Mouse (Mus musculus) midbrain, embryonic 12.5 days (tissue): ENCODE data around the gene Tac4. TPM values are rescaled to one million over a fixed set of nuclear protein-coding genes. Genes with fewer than 3 reads are reported as not detected.

Experiments
- ATAC-seq: fragments of 200-750 bp; cut with Nextera tagmentation; 2 replicates; pipeline ENCODE4 v1.8.0; 2017; ENCODE audit warnings: low read depth, moderate TSS enrichment, moderate library complexity; ENCODE audit not compliant: low FRiP score
- H3K27ac ChIP-seq: fragments of 300-500 bp; sonication (generic); replicated peaks from 2 replicates; pipeline ENCODE4 v1.5.1; 2016; ENCODE audit warnings: mild to moderate bottlenecking
- H3K27me3 ChIP-seq: fragments of 300-500 bp; sonication (generic); 2 replicates; pipeline ENCODE4 v1.6.1; 2016; ENCODE audit warnings: mild to moderate bottlenecking
- H3K36me3 ChIP-seq: fragments of 300-500 bp; sonication (generic); 2 replicates; pipeline ENCODE4 v1.6.1; 2016
- H3K4me1 ChIP-seq: fragments of 300-500 bp; sonication (generic); 2 replicates; pipeline ENCODE4 v1.6.1; 2016
- H3K4me2 ChIP-seq: fragments of 300-500 bp; sonication (generic); replicated peaks from 2 replicates; pipeline ENCODE4 v1.6.1; 2016; ENCODE audit warnings: mild to moderate bottlenecking, moderate library complexity
- H3K4me3 ChIP-seq: fragments of 300-500 bp; sonication (generic); 2 replicates; pipeline ENCODE4 v1.5.1; 2016; ENCODE audit warnings: mild to moderate bottlenecking
- H3K9ac ChIP-seq: fragments of 300-500 bp; sonication (generic); replicated peaks from 2 replicates; pipeline ENCODE4 v1.6.1; 2016; ENCODE audit warnings: mild to moderate bottlenecking, moderate library complexity
- H3K9me3 ChIP-seq: fragments of 300-500 bp; sonication (generic); 2 replicates; pipeline ENCODE4 v1.6.1; 2016; ENCODE audit warnings: mild to moderate bottlenecking
- whole genome bisulfite sequencing: fragments of 180-500 bp; shearing (Covaris S2); methylation state at CpG from one replicate; pipeline ENCODE4 v1.1.7; 2016; 5-methylcytosine and 5-hydroxymethylcytosine counted together
- polyA plus RNA-seq: library from polyadenylated mRNA; unstranded; fragments of >200 nt; fragmentation: Nextera tagmentation; extraction: Ambion mirVana; gene quantifications from 2 replicates; pipeline ENCODE4 v1.2.1, GENCODE M21; 2016

Gene Tac4
- polyA plus RNA-seq, 1 experiment from 2014 or later = 0.23 TPM

- Histone ChIP-seq H3K4me1 (peaks cover 5% of the 10 kb centered on the region; the same call in 1 of the 2 replicates), H3K9me3 (no peaks in the 10 kb centered on the region), H3K4me3 (no peak overlapping the region), H3K27me3 (peaks cover 26% of the 10 kb centered on the region; the same call in 1 of the 2 replicates), H3K36me3 (no peaks in the 10 kb centered on the region), H3K27ac (no peak overlapping the region), H3K9ac (no peak overlapping the region), H3K4me2 (no peak overlapping the region)
- 67% methylated on average over 6 of the region's 6 CpGs for WGBS
- ATAC-seq = no peak
Observed at GRCm38 (mm10) chr11:95242653-95243052, 18.7 kb upstream of the Tac4 start.

GRCm38 (mm10) chr11:95245456-95245855 is 15.9 kb upstream of the Tac4 start:
- Histone ChIP-seq H3K9me3 (peaks cover 5% of the 10 kb centered on the region; the same call in 1 of the 2 replicates), H3K36me3 (no peaks in the 10 kb centered on the region), H3K9ac (no peak overlapping the region), H3K4me1 (peaks cover 5% of the 10 kb centered on the region; the same call in 1 of the 2 replicates), H3K4me3 (no peak overlapping the region), H3K27me3 (peaks cover 27% of the 10 kb centered on the region), H3K27ac (no peak overlapping the region), H3K4me2 (no peak overlapping the region)
- no peak for ATAC-seq
- WGBS = 73% methylated on average over 7 of the region's 7 CpGs

- Histone ChIP-seq H3K9ac (no peak overlapping the region), H3K4me1 (peaks cover 5% of the 10 kb centered on the region; the same call in 1 of the 2 replicates), H3K9me3 (peaks cover 5% of the 10 kb centered on the region; the same call in 1 of the 2 replicates), H3K27ac (0 out of 2 replicates have a peak overlapping the region, but pooled peaks have one; percentile 10), H3K4me3 (no peak overlapping the region), H3K36me3 (no peaks in the 10 kb centered on the region), H3K4me2 (no peak overlapping the region), H3K27me3 (peaks cover 24% of the 10 kb centered on the region)
- 28% methylated on average over 14 of the region's 14 CpGs for WGBS
- no peak for ATAC-seq
Observed at GRCm38 (mm10) chr11:95247065-95247464, 14.3 kb upstream of the Tac4 start.

- Histone ChIP-seq H3K27ac (no peak overlapping the region), H3K27me3 (peaks cover 30% of the 10 kb centered on the region; the same call in 1 of the 2 replicates), H3K4me1 (peaks cover 5% of the 10 kb centered on the region; the same call in 1 of the 2 replicates), H3K9ac (no peak overlapping the region), H3K36me3 (no peaks in the 10 kb centered on the region), H3K4me3 (no peak overlapping the region), H3K4me2 (no peak overlapping the region), H3K9me3 (peaks cover 5% of the 10 kb centered on the region; the same call in 1 of the 2 replicates)
- no peak for ATAC-seq
- 49% methylated on average over 10 of the region's 10 CpGs for WGBS
Observed at GRCm38 (mm10) chr11:95250110-95250509, 11.2 kb upstream of the Tac4 start.

GRCm38 (mm10) chr11:95251295-95251694 is 10.0 kb upstream of the Tac4 start:
- WGBS = 3% methylated on average over 11 of the region's 11 CpGs
- Histone ChIP-seq H3K9me3 (peaks cover 5% of the 10 kb centered on the region; the same call in 1 of the 2 replicates), H3K4me3 (no peak overlapping the region), H3K4me2 (no peak overlapping the region), H3K27me3 (peaks cover 34% of the 10 kb centered on the region; the same call in 1 of the 2 replicates), H3K4me1 (peaks cover 5% of the 10 kb centered on the region; the same call in 1 of the 2 replicates), H3K27ac (no peak overlapping the region), H3K9ac (no peak overlapping the region), H3K36me3 (no peaks in the 10 kb centered on the region)
- ATAC-seq = 0 out of 2 replicates have a peak, but pooled peaks have one; percentile 27

- no peak overlapping the region for H3K27ac ChIP-seq
- H3K4me1 ChIP-seq = peaks cover 1% of the 10 kb centered on the region; the same call in 1 of the 2 replicates
- peaks cover 5% of the 10 kb centered on the region; the same call in 1 of the 2 replicates for H3K9me3 ChIP-seq
- no peaks in the 10 kb centered on the region for H3K36me3 ChIP-seq
- no peak overlapping the region for H3K4me2 ChIP-seq
- ATAC-seq = no peak
- no peak overlapping the region for H3K4me3 ChIP-seq
- 87% methylated on average over 6 of the region's 6 CpGs for WGBS
- no peak overlapping the region for H3K9ac ChIP-seq
- H3K27me3 ChIP-seq = peaks cover 31% of the 10 kb centered on the region
Observed at GRCm38 (mm10) chr11:95252104-95252503, 9.2 kb upstream of the Tac4 start.

GRCm38 (mm10) chr11:95254165-95254564 is 7.2 kb upstream of the Tac4 start:
- peaks cover 41% of the 10 kb centered on the region for H3K27me3 ChIP-seq
- H3K9me3 ChIP-seq = no peaks in the 10 kb centered on the region
- no peak overlapping the region for H3K4me2 ChIP-seq
- WGBS = 85% methylated on average over 8 of the region's 8 CpGs
- H3K4me1 ChIP-seq = peaks cover 10% of the 10 kb centered on the region
- no peak overlapping the region for H3K4me3 ChIP-seq
- ATAC-seq = no peak
- 0 out of 2 replicates have a peak overlapping the region, but pooled peaks have one; percentile 24 for H3K9ac ChIP-seq
- no peak overlapping the region for H3K27ac ChIP-seq
- no peaks in the 10 kb centered on the region for H3K36me3 ChIP-seq

GRCm38 (mm10) chr11:95255747-95256146 is 5.6 kb upstream of the Tac4 start:
- H3K9ac ChIP-seq = no peak overlapping the region
- no peak for ATAC-seq
- peaks cover 10% of the 10 kb centered on the region for H3K4me1 ChIP-seq
- H3K4me3 ChIP-seq = no peak overlapping the region
- no peak overlapping the region for H3K27ac ChIP-seq
- H3K9me3 ChIP-seq = no peaks in the 10 kb centered on the region
- no peaks in the 10 kb centered on the region for H3K36me3 ChIP-seq
- 82% methylated on average over 6 of the region's 6 CpGs for WGBS
- no peak overlapping the region for H3K4me2 ChIP-seq
- H3K27me3 ChIP-seq = peaks cover 40% of the 10 kb centered on the region

GRCm38 (mm10) chr11:95257930-95258329 is 3.4 kb upstream of the Tac4 start:
- Histone ChIP-seq H3K9me3 (no peaks in the 10 kb centered on the region), H3K36me3 (no peaks in the 10 kb centered on the region), H3K27ac (no peak overlapping the region), H3K4me1 (peaks cover 10% of the 10 kb centered on the region), H3K4me2 (no peak overlapping the region), H3K9ac (no peak overlapping the region), H3K27me3 (peaks cover 53% of the 10 kb centered on the region), H3K4me3 (no peak overlapping the region)
- ATAC-seq = no peak
- 55% methylated on average over 4 of the region's 4 CpGs for WGBS

- H3K4me3 ChIP-seq = peak overlapping the region; percentile 42
- H3K4me1 ChIP-seq = peaks cover 11% of the 10 kb centered on the region
- peaks cover 53% of the 10 kb centered on the region for H3K27me3 ChIP-seq
- peak overlapping the region; percentile 66 for H3K4me2 ChIP-seq
- ATAC-seq = 0 out of 2 replicates have a peak, but pooled peaks have one; percentile 13
- H3K9ac ChIP-seq = peak overlapping the region; percentile 46
- H3K9me3 ChIP-seq = no peaks in the 10 kb centered on the region
- 2% methylated on average over 26 of the region's 26 CpGs for WGBS
- H3K36me3 ChIP-seq = no peaks in the 10 kb centered on the region
- H3K27ac ChIP-seq = no peak overlapping the region
Observed at GRCm38 (mm10) chr11:95258490-95258889, 2.8 kb upstream of the Tac4 start.

- H3K36me3 ChIP-seq = no peaks in the 10 kb centered on the region
- H3K9me3 ChIP-seq = no peaks in the 10 kb centered on the region
- peaks cover 47% of the 10 kb centered on the region for H3K27me3 ChIP-seq
- peak overlapping the region; percentile 52 for H3K27ac ChIP-seq
- peak overlapping the region; percentile 46 for H3K9ac ChIP-seq
- H3K4me3 ChIP-seq = peak overlapping the region; percentile 42
- peak; percentile 85 for ATAC-seq
- under 1% methylated on average over 73 of the region's 73 CpGs for WGBS
- H3K4me2 ChIP-seq = peak overlapping the region; percentile 66
- H3K4me1 ChIP-seq = peaks cover 19% of the 10 kb centered on the region
Observed at GRCm38 (mm10) chr11:95259088-95259849, 2.1 kb upstream of the Tac4 start.

- Histone ChIP-seq H3K9me3 (no peaks in the 10 kb centered on the region), H3K9ac (no peak overlapping the region), H3K4me3 (no peak overlapping the region), H3K36me3 (no peaks in the 10 kb centered on the region), H3K4me2 (no peak overlapping the region), H3K4me1 (peaks cover 23% of the 10 kb centered on the region), H3K27ac (peak overlapping the region; percentile 73), H3K27me3 (peaks cover 17% of the 10 kb centered on the region)
- peak; percentile 39; the same call in 1 of the 2 replicates for ATAC-seq
- 9% methylated on average over 11 of the region's 11 CpGs for WGBS
Observed at GRCm38 (mm10) chr11:95263816-95264454, 2.6 kb downstream of the Tac4 start.
